Mouse (Mus musculus) right cerebral cortex, postnatal 4 days (tissue): ENCODE measurements around the gene Ankrd12.

ENCODE experiments used
- DNase-seq: peaks from one replicate; pipeline ENCODE4 v3.0.0-alpha.2; 2022

Ankrd12 gene

GRCm38 (mm10) chr17:66076934-66077333 lies at the start of gene Ankrd12:
Ankrd12 (minus strand) TSS chr17:66077089.
- DNase-seq = peak; percentile 95

- no peak for DNase-seq
Observed at GRCm38 (mm10) chr17:66125211-66125610, 48.3 kb upstream of the Ankrd12 start.

- DNase-seq = no peak
Observed at GRCm38 (mm10) chr17:66123816-66124610, 47.1 kb upstream of the Ankrd12 start.

- DNase-seq = peak; percentile 99
Observed at GRCm38 (mm10) chr17:66123066-66123815, 46.4 kb upstream of the Ankrd12 start, which contains the start of gene Ddx11. Ddx11 (plus strand) TSS chr17:66123520.

- no peak for DNase-seq
Observed at GRCm38 (mm10) chr17:66120701-66121100, 43.8 kb upstream of the Ankrd12 start.

GRCm38 (mm10) chr17:66118991-66119390 lies 42.1 kb upstream of the Ankrd12 start:
- DNase-seq = no peak

GRCm38 (mm10) chr17:66112166-66112565 lies 35.3 kb upstream of the Ankrd12 start:
- no peak for DNase-seq

GRCm38 (mm10) chr17:66111402-66111959 lies 34.6 kb upstream of the Ankrd12 start, which contains the start of gene Washc1:
Washc1 (plus strand) TSS chr17:66111545.
- peak; percentile 86 for DNase-seq

- DNase-seq = no peak
Observed at GRCm38 (mm10) chr17:66110746-66111145, 33.9 kb upstream of the Ankrd12 start.

- DNase-seq = no peak
Observed at GRCm38 (mm10) chr17:66108198-66108597, 31.3 kb upstream of the Ankrd12 start.

- DNase-seq = no peak
Observed at GRCm38 (mm10) chr17:66107466-66107865, 30.6 kb upstream of the Ankrd12 start.

GRCm38 (mm10) chr17:66106601-66107267 lies 29.8 kb upstream of the Ankrd12 start:
- DNase-seq = peak; percentile 60

- DNase-seq = no peak
Observed at GRCm38 (mm10) chr17:66104076-66104475, 27.2 kb upstream of the Ankrd12 start.

GRCm38 (mm10) chr17:66101380-66102330 lies 24.8 kb upstream of the Ankrd12 start, which contains the start of gene Ndufv2:
Ndufv2 (minus strand) TSS chr17:66101559.
- peak; percentile 93 for DNase-seq

- DNase-seq = no peak
Observed at GRCm38 (mm10) chr17:66100566-66101379, 23.9 kb upstream of the Ankrd12 start.

- no peak for DNase-seq
Observed at GRCm38 (mm10) chr17:66092664-66093063, 15.8 kb upstream of the Ankrd12 start.

GRCm38 (mm10) chr17:66092065-66092464 lies 15.2 kb upstream of the Ankrd12 start:
- no peak for DNase-seq

GRCm38 (mm10) chr17:66091392-66091791 lies 14.5 kb upstream of the Ankrd12 start:
- no peak for DNase-seq

- DNase-seq = no peak
Observed at GRCm38 (mm10) chr17:66090251-66090650, 13.4 kb upstream of the Ankrd12 start.

GRCm38 (mm10) chr17:66085038-66085437 lies 8.1 kb upstream of the Ankrd12 start:
- DNase-seq = no peak

GRCm38 (mm10) chr17:66084486-66084885 lies 7.6 kb upstream of the Ankrd12 start:
- DNase-seq = no peak
